Mouse (Mus musculus) cerebellum, adult 2 months (tissue): ENCODE data around the gene Pgf.

Experiments used
- CTCF ChIP-seq: fragments of 200-500 bp; IDR thresholded peaks from 2 replicates; pipeline ENCODE4 v1.5.1; 2011; ENCODE audit warnings: low read depth, mild to moderate bottlenecking, control low read depth, low read length, moderate library complexity, borderline replicate concordance; ENCODE audit not compliant: insufficient read depth
- POLR2A ChIP-seq: fragments of 200-500 bp; IDR thresholded peaks from 2 replicates; pipeline ENCODE4 v1.6.1; 2011; ENCODE audit warnings: low read length, control low read depth, borderline replicate concordance; ENCODE audit not compliant: insufficient read depth

DNA sequence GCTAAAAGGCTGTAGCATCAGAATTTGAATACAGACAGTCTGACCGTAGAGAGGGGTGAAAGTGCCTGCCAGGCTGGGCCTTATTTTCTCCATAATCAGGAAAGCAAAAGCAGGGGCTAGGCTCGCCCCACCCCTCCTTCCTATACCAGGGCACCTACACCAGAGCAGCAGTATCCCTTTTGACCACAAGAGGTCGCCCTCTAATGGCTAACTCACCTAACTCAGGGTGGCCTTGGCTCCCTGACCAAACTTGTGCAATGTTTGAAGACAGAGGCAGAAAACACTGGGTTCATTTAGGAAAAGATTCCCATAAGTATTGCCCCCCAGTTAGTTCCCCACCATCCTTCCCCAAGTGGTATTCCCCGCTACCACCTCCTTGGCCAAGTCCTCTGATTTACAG lies 34.8 kb downstream of the Pgf start:
- TF ChIP-seq POLR2A (no peak), CTCF (peak; percentile 93)
